Mouse (Mus musculus) urinary bladder, postnatal 14 days (tissue): ENCODE results near the gene Rabgap1l.

ENCODE experiments used
- DNase-seq: peaks from one replicate; pipeline ENCODE4 v3.0.0; 2021; ENCODE audit warnings: low spot score

Gene Rabgap1l

DNA sequence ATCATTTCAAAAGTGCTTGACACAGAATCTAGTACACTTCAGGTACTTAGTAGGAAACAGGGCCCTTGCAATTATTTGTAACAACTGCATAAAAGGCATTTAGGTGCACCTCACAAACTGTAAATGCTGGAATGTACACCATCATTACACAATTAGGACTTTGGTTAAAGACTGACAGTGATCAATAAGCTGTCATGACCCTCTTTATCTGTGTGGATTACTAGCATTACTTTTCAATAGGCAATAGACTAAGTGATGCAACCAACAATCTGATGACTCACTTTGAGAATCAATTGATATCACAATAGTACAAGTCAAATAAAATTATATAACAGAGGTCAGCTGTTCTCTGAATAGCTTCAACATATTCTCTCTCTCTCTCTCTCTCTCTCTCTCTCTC, 418.5 kb downstream of the Rabgap1l start:
- no peak for DNase-seq

DNA sequence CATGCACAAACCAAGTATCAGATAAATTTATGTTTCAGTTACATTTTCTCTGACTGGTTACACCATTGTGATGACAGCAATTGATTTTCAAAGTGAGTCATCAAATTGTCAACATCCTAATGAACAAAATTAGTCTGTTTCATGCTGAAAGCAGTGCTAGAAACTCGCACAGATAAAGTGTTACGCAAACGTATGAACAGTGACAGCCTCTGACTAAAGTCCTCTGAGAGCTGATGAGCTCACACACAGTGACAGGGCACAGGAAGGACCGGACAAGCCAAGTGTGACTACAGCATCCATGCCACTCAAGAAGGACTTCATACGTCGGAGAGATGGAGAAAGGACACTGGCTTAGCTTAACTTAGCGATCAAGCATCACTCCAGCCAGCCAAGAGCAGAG, 419.7 kb downstream of the Rabgap1l start:
- no peak for DNase-seq

DNA sequence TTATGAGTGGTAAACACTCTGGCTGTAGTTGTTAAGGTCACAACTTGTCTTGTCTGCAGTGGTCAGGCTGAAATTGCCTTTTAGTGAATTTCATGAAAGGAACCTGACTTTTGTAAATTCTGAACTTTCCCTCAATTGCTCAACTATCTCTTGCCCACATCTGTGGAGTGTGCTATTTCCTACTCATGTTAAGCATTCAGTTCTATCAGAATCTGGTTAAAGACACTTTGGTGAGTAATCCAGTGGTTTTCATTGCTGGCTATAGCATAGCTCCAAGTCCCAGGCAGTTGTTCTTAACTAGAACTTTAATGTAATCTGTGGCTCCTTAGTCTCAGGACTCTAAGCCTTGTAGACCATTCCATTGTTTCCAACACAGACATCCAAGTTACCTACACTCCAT, 421.3 kb downstream of the Rabgap1l start:
- no peak for DNase-seq

GRCm38 (mm10) chr1:160370552-160370951, 422.5 kb downstream of the Rabgap1l start:
- no peak for DNase-seq

DNA sequence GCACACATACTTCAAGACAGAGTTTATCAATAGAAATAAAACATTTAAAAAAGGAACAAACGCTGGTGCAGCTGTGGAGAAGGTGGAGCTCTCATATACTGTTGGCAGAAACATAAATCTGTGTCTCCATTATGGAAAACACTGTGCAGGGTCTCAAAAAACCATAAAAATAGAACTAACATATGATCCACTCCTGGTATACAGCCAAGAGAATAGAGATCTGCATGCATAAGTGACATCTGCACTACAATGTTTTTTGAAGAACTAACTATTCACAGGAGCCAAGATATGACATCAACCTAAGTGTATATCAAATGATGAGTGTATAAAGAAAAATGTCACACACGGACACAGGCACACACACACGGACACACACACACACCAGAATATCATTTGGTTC, 426.4 kb downstream of the Rabgap1l start:
- DNase-seq, result no peak

GRCm38 (mm10) chr1:160357268-160357667, 435.7 kb downstream of the Rabgap1l start:
- no peak for DNase-seq

DNA sequence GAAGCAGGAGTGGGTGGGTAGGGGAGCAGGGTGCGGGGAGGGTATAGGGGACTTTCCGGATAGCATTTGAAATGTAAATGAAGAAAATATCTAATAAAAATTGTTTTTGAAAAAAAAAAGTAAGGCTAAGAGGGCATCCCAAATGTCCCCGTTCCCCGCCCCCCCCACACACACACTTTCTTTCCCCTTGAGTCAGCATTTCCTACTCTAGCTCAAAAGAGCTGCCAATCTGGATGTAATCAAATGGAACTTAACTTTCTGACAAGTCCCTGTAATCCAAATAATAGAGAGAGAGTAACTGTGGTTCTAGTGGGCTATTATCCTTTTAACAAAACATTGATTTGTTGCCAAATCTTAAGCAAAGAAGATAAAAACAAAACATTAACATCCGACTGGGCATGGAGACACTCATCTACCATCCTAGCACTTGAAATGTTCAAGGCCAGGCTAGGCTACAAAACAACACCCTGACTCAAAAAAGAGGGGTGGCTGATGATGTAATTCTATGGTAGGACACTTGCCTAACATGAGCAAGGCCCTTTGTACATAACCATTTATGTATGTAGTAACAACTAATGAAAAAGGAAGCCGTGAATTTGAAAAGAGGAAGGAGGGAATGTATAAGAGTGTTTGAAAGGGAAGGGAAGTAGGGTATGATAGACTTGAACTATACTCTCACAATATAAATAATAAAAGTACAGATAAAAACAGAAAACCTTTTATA, 439.1 kb downstream of the Rabgap1l start:
- no peak for DNase-seq

DNA sequence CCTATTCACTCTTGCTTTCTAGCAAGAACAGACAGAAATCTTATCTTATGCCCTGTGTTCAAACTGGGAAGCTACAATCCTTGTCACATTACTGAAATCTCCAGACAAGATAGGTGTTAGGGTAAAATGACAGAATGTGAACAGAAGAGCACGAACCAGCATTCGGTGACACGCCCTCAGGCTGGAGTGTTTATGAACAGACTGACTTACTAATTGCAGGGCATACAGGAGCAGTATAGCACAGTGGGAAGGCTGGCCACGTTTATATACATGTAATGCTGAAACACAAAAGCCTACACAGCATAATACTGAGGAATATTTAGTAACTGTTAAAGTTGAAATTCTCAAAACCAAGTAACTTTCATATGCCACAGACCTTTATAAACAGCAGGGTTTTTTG, 440.7 kb downstream of the Rabgap1l start:
- DNase-seq, result no peak

- peak; percentile 23 for DNase-seq
These were observed 441.2 kb downstream of the Rabgap1l start for GRCm38 (mm10) chr1:160351880-160352234.

DNA sequence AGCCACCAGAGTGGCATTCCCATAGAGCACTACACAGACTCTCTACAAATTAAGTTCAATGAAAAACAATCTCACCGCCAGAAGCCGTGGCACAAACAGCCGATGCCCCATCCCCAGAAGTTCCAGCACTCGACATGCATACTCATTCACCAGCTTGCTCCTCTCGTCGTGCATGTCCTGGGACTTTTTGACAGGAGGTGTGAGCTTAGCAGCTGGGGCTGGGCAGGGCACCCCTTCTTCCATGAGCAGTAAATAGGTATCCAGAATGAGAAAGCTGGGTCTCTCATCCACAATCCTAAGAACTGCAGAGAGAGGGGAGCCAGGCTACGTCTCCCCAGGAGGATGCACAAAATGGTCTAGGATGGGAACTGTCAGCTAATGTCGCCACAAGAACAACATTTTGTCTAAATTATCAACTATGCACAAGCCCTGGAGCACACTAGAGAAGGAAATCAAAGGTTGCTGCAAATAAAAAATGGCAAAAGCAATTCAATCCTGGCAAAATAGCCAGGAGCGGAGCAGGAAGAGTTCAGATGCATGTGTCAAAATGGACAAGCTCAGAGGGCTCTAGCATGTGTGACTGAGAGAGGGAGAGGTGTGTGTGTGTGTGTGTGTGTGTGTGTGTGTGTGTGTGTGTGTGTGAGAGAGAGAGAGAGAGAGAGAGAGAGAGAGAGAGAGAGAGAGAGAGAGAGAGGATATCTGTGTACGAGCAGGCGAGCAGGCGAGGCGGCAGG, 441.7 kb downstream of the Rabgap1l start:
- DNase-seq, result no peak

GRCm38 (mm10) chr1:160340653-160341052, 452.4 kb downstream of the Rabgap1l start:
- DNase-seq, result no peak

- DNase-seq, result no peak
These were observed 453.6 kb downstream of the Rabgap1l start for GRCm38 (mm10) chr1:160339374-160339773.

DNA sequence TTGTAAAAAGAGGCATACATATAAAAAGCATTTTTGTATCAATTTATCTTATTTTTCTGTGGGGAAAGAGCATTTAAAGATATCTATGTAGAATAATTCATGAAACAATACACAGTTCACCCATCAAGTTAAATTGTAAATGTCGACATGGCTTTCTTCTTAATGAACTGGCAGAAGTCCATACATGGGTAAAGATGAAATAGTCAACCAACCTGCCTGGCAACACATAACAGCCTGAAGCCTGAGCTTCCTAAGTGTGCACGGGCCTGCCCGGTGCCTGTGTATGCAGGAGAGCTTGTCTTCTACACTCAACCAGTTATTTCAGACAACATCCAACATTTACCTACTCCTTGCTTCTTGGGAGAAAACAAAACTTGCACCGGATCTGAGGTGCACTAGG, 458.2 kb downstream of the Rabgap1l start:
- DNase-seq, result peak; percentile 23

DNA sequence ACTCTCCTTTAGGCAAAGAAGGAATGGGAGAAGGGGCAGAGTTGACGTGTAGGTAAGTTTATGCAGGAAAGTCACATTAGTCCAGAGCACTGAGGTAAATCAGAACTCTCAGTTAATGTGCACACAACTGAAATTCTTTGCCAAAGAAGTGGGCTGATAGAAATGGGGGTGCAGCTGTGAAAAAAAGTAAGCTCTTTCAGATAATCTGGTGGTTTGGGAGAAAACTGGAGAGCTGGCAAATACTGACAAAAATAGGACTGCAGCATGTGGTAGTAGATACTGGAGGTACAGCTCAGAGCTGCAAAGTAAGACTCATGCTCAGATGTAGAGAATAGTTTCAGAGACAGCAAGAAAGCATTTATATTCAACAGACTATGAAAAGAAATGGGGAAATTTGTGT, 462.2 kb downstream of the Rabgap1l start:
- DNase-seq, result no peak

GRCm38 (mm10) chr1:160330222-160330621, 462.8 kb downstream of the Rabgap1l start:
- DNase-seq, result no peak

- DNase-seq, result no peak
These were observed 463.2 kb downstream of the Rabgap1l start for GRCm38 (mm10) chr1:160329788-160330187.

GRCm38 (mm10) chr1:160327531-160327930, 465.5 kb downstream of the Rabgap1l start:
- DNase-seq, result no peak

GRCm38 (mm10) chr1:160325542-160325941, 467.5 kb downstream of the Rabgap1l start:
- no peak for DNase-seq

GRCm38 (mm10) chr1:160320690-160321089, 472.3 kb downstream of the Rabgap1l start:
- DNase-seq, result no peak

DNA sequence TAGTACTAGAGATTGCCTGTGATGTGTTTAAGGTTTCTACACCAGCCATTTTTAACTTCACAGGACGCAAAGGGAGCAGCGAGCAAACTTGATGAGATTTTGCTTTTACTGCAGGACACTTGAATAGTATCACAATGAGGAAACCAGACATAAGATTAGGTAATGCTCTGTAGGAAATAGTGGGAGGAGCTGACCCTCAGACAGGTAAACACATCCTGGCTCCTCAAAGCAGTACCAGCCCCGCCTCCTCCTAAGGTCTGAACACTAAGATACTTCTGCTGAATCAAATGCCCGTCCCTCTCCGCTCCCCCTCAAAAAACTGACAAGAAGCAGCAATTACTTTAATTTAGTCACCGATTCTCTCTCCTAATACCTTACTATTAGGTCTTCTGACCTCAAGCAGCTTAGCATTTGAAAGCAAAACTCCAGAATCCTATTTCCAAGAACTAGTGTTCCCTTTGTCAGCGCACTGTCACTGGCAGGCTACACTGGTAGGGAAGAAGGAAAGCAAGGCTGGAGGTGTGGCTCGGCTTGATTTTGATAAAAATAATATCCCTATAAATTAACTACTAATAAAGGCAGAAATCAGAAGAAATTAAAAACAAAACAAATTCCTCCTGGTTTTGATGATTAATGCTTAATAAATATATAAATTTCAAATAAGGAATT, 474.8 kb downstream of the Rabgap1l start:
- DNase-seq, result no peak

GRCm38 (mm10) chr1:160316239-160316638, 476.8 kb downstream of the Rabgap1l start:
- no peak for DNase-seq

GRCm38 (mm10) chr1:160312658-160313057, 480.4 kb downstream of the Rabgap1l start:
- DNase-seq, result no peak

DNA sequence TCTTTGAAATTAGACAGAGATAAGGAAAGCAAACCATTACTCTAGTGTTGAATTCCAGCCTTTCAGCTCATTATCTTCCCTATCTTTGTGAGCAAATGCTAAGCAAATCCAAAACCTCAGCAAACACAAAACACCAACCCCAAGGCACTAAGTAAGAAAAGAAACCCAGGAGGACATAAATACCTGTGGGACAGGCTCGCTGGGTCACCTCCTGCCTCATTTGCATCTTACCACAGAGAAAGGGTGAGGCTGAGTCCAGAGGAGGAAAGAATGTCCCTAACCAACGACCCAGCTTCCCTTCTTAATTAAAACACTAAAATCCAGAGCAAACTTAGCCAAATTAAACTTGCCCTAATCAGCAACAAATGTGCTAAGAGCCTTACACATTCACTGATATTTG, 481.1 kb downstream of the Rabgap1l start:
- peak; percentile 42 for DNase-seq
